Mouse (Mus musculus) MEL (cell line): ENCODE results near the gene Gigyf1. TPM values are rescaled to one million over a fixed set of nuclear protein-coding genes. Genes with fewer than 3 reads are reported as not detected.
A peak's percentile ranks its signal among the peaks of the same experiment; 100 is the strongest.

Experiments used
- DNase-seq: peaks from one replicate; pipeline ENCODE4 v3.0.0; 2011; ENCODE audit warnings: low read depth, low spot score
- H3K27ac ChIP-seq: 2 replicates; pipeline ENCODE4 v1.5.1; 2012; ENCODE audit warnings: low read depth, mild to moderate bottlenecking, control low read depth, low read length, moderate library complexity; ENCODE audit not compliant: control insufficient read depth
- H3K27me3 ChIP-seq, 2 experiments: fragments of 150-350 bp in 1 of 2; sonication (generic) in 1 of 2; 2 replicates each; pipeline ENCODE4 v1.6.1; 2012; ENCODE audit warnings: low read length in 2 of 2, mild to moderate bottlenecking in 2 of 2, improper control_type of control experiment in 1 of 2, moderate library complexity in 1 of 2; ENCODE audit not compliant: insufficient read depth in 2 of 2, control insufficient read depth in 1 of 2
- H3K36me3 ChIP-seq, 2 experiments: 2 replicates each; pipeline ENCODE4 v1.6.1; 2012 to 2014; ENCODE audit warnings: low read length in 2 of 2, improper control_type of control experiment in 1 of 2, inconsistent platforms in 1 of 2, mild to moderate bottlenecking in 1 of 2; ENCODE audit not compliant: insufficient read depth in 2 of 2, control insufficient read depth in 1 of 2
- H3K4me1 ChIP-seq, 2 experiments: fragments of 150-350 bp in 1 of 2; sonication (generic) in 1 of 2; 2 replicates each; pipeline ENCODE4 v1.6.1; 2012; ENCODE audit warnings: low read length in 2 of 2, improper control_type of control experiment in 1 of 2, mild to moderate bottlenecking in 1 of 2; ENCODE audit not compliant: insufficient read depth in 2 of 2, control insufficient read depth in 1 of 2
- H3K4me3 ChIP-seq, 2 experiments: fragments of 150-350 bp in 1 of 2; sonication (generic) in 1 of 2; 2 replicates each; pipeline ENCODE4 v1.5.1; 2012; ENCODE audit warnings: low read depth in 2 of 2, low read length in 2 of 2, mild to moderate bottlenecking in 2 of 2, moderate library complexity in 2 of 2, control low read depth in 1 of 2, improper control_type of control experiment in 1 of 2; ENCODE audit not compliant: control insufficient read depth in 1 of 2, insufficient read depth in 1 of 2
- H3K79me2 ChIP-seq: 2 replicates; pipeline ENCODE4 v1.6.1; 2012; ENCODE audit warnings: mild to moderate bottlenecking, low read length, moderate library complexity; ENCODE audit not compliant: control insufficient read depth, poor library complexity, insufficient read depth
- H3K9ac ChIP-seq: 2 replicates; pipeline ENCODE4 v1.6.1; 2012; ENCODE audit warnings: low read depth, mild to moderate bottlenecking, control low read depth, low read length, moderate library complexity; ENCODE audit not compliant: control insufficient read depth, poor library complexity, severe bottlenecking
- H3K9me3 ChIP-seq: fragments of 150-350 bp; sonication (generic); replicated peaks from 2 replicates; pipeline ENCODE4 v1.6.1; 2012; ENCODE audit warnings: mild to moderate bottlenecking, low read length, improper control_type of control experiment, moderate library complexity; ENCODE audit not compliant: insufficient read depth
- E2F4 ChIP-seq: IDR thresholded peaks from 2 replicates; pipeline ENCODE4 v1.6.1; 2011; ENCODE audit warnings: low read depth, low read length, improper control_type of control experiment, borderline replicate concordance
- ELF1 ChIP-seq: IDR thresholded peaks from 2 replicates; pipeline ENCODE4 v1.6.1; 2014; ENCODE audit warnings: low read depth, mild to moderate bottlenecking, inconsistent platforms, low read length, improper control_type of control experiment, moderate library complexity
- ETS1 ChIP-seq: IDR thresholded peaks from 2 replicates; pipeline ENCODE4 v1.6.1; 2012; ENCODE audit warnings: low read depth, mild to moderate bottlenecking, inconsistent platforms, low read length, improper control_type of control experiment, moderate library complexity
- KAT2A ChIP-seq: conservative IDR thresholded peaks from 2 replicates; pipeline ENCODE4 v1.6.1; 2012; ENCODE audit warnings: low read depth, low read length, improper control_type of control experiment, inconsistent platforms
- MAZ ChIP-seq: IDR thresholded peaks from 2 replicates; pipeline ENCODE4 v1.6.1; 2012; ENCODE audit warnings: low read depth, mild to moderate bottlenecking, inconsistent platforms, low read length, improper control_type of control experiment
- NELFE ChIP-seq: IDR thresholded peaks from 2 replicates; pipeline ENCODE4 v1.6.1; 2011; ENCODE audit warnings: low read depth, low read length, improper control_type of control experiment
- POLR2AphosphoS5 ChIP-seq: IDR thresholded peaks from 2 replicates; pipeline ENCODE4 v1.6.1; 2012; ENCODE audit warnings: low read depth, borderline replicate concordance, mild to moderate bottlenecking, inconsistent platforms, low read length, moderate library complexity, mixed read lengths
- RCOR1 ChIP-seq: IDR thresholded peaks from 2 replicates; pipeline ENCODE4 v1.6.1; 2012; ENCODE audit warnings: low read depth, mild to moderate bottlenecking, inconsistent platforms, low read length, improper control_type of control experiment
- SIN3A ChIP-seq: IDR thresholded peaks from 2 replicates; pipeline ENCODE4 v1.6.1; 2012; ENCODE audit warnings: low read length, improper control_type of control experiment, inconsistent platforms
- TBP ChIP-seq: IDR thresholded peaks from 2 replicates; pipeline ENCODE4 v1.8.0; 2011; ENCODE audit warnings: low read depth, low read length, improper control_type of control experiment
- ZMIZ1 ChIP-seq: IDR thresholded peaks from 2 replicates; pipeline ENCODE4 v1.6.1; 2012; ENCODE audit warnings: low read depth, mild to moderate bottlenecking, inconsistent platforms, low read length, improper control_type of control experiment, moderate library complexity
- polyA plus RNA-seq, 2 experiments: library from polyadenylated mRNA; stranded (reverse) in 1 of 2; unstranded in 1 of 2; fragments of >175 nt in 1 of 2; fragments of >200 nt in 1 of 2; gene quantifications; 2 replicates each; pipeline versions ENCODE4 v1.2.1 to v1.2.4; 2012; ENCODE audit warnings: low replicate concordance in 2 of 2, low read depth in 1 of 2; ENCODE audit not compliant: insufficient read length in 2 of 2, insufficient read depth in 1 of 2, missing spikeins in 1 of 2
- total RNA-seq: library from RNA; depleted of rRNA; stranded (reverse); fragments of 300-350 nt; gene quantifications from 2 replicates; pipeline ENCODE4 v1.2.3, GENCODE M21; 2012

The Gigyf1 gene
- total and polyA plus RNA-seq, 3 experiments, result 5.1 to 24.6 TPM; not detected in 1

DNA sequence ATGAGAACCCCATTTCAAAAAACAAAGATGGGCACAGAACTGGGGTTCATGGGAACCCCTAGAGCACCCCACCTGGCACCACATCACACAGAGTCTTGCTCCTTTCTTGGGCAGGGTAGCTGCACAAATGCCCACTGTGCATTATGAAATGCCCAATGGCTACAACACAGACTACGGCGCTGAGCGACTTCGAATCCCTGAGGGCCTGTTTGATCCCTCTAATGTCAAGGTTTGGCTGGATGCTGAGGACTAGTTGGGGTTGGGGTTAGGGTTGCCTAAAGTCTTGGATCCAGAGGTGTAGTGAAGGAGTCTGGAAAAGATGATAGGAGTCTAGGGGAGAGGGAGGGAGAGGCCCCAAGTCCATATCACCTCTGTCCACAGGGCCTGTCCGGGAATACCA is 48.1 kb downstream of the Gigyf1 start:
- no peak for DNase-seq
- H3K27me3 ChIP-seq, result peaks cover 4 to 10% of the 10 kb centered on the region in 2 experiments
- no peak overlapping the region for H3K4me3 ChIP-seq
- no peak overlapping the region for H3K27ac ChIP-seq
- H3K79me2 ChIP-seq, result peaks cover 4% of the 10 kb centered on the region
- H3K9me3 ChIP-seq, result no peaks in the 10 kb centered on the region
- H3K9ac ChIP-seq, result no peak overlapping the region
- peaks cover 0 to 13% of the 10 kb centered on the region in 2 experiments; a peak in 2 of 4 replicates for H3K4me1 ChIP-seq
- peaks cover 0 to 8% of the 10 kb centered on the region in 2 experiments; a peak in 2 of 4 replicates for H3K36me3 ChIP-seq
- no peak for TF ChIP-seq ETS1
- no peak for TF ChIP-seq ZMIZ1
- no peak for TF ChIP-seq POLR2AphosphoS5

DNA sequence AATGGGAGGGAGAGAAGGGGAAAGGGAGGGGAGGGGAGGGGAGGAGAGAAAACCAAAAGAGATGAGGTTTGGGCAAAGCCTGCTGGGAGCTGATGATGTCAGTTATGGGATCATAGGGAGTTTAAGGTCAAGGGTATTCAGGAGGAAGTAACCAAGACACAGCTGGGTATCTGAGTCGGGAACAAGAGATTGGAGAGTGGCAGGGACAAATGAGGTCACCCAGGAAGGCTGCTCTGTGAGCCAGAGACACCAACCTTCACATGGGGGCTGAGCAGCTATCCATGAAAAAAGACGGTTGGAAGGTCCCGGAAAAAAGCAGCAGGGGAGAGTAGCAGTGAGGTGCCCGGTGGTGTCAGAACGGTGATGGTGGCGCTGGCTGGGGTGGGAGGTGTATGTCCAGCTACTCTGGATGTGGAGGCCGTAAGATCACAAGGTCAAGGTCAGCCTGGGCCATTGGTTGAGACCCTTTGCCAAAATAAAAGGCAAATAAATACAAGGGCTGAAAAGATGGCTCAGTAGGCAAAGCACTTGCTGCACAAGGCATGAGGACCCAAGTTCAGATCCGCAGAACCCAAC is 50.0 kb downstream of the Gigyf1 start:
- Histone ChIP-seq H3K9ac (no peak overlapping the region), H3K79me2 (peaks cover 21% of the 10 kb centered on the region), H3K36me3 (peaks cover 0 to 13% of the 10 kb centered on the region in 2 experiments; a peak in 2 of 4 replicates), H3K4me1 (peaks cover 0 to 25% of the 10 kb centered on the region in 2 experiments; a peak in 2 of 4 replicates), H3K9me3 (no peaks in the 10 kb centered on the region), H3K27me3 (no peaks in the 10 kb centered on the region), H3K27ac (no peak overlapping the region), H3K4me3 (no peak overlapping the region)
- no peak for TF ChIP-seq TBP
- TF ChIP-seq E2F4, result no peak
- TF ChIP-seq SIN3A, result no peak
- TF ChIP-seq RCOR1, result no peak
- no peak for TF ChIP-seq ETS1
- no peak for TF ChIP-seq KAT2A
- no peak for TF ChIP-seq ELF1
- no peak for TF ChIP-seq MAZ
- TF ChIP-seq NELFE, result no peak
- DNase-seq, result no peak

DNA sequence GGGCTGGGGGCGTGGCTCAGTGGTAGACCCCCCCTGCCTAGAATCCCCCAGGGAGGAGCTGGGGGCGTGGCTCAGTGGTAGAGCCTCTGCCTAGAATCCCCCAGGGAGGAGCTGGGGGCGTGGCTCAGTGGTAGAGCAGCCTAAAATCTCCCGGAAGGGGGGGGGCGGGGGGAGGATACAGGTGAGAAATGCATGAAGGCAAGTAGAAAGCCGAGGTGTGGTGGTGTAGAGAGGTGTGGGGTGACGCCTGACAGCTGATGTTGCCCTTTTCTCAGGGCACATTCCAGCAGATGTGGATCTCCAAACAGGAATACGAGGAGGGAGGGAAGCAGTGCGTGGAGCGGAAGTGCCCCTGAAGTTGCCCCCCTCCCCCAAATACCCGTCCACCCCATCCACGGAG is 50.7 kb downstream of the Gigyf1 start:
- Histone ChIP-seq H3K9me3 (no peaks in the 10 kb centered on the region), H3K79me2 (peaks cover 21% of the 10 kb centered on the region), H3K27ac (no peak overlapping the region; the same call in 1 of the 2 replicates), H3K9ac (peak overlapping the region; percentile 65), H3K36me3 (peaks cover 3 to 13% of the 10 kb centered on the region in 2 experiments), H3K4me1 (peaks cover 0 to 25% of the 10 kb centered on the region in 2 experiments; a peak in 2 of 4 replicates), H3K27me3 (no peaks in the 10 kb centered on the region), H3K4me3 (peak overlapping the region; percentile 47 to 57)
- TF ChIP-seq MAZ, result peak; percentile 48
- TF ChIP-seq SIN3A, result no peak
- peak; percentile 36 for DNase-seq
